Mouse (Mus musculus) cerebral cortex, adult 2 months (tissue): ENCODE measurements around the gene Mrpl20.

Experiments used
- WGBS: fragments of 180-500 bp; shearing (Covaris S2); methylation state at CpG from one replicate; pipeline ENCODE4 v1.1.7; 2018; 5-methylcytosine and 5-hydroxymethylcytosine counted together

The Mrpl20 gene

DNA sequence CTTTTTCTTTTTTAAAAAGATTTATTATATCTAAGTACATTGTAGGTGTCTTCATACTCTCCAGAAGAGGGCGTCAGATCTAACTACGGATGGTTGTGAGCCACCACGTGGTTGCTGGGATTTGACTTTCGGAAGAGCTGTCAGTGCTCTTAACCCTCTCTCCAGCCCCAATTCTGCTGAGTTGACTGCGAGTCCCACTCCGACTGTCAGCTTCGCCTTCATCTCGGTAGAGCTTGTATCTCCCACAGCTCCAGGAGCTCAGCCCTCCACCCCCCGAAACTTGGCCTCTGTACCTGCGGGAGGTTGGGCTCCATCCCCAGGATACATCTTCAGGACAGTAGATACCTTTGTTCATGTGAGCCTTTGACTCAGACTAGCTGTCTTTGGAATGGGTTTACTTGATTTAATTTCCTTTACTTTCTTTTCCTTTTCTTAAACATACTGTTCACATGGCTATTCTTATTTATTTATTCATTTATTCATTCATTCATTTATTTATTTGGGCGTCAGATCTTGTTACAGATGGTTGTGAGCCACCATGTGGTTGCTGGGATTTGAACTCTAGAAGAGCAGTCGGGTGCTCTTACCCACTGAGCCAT, at the start of gene Mrpl20:
Mrpl20 (plus strand) TSS at position 138 of the 599 bp plus-strand sequence.
- WGBS = 7% methylated on average over 12 of the region's 12 CpGs

DNA sequence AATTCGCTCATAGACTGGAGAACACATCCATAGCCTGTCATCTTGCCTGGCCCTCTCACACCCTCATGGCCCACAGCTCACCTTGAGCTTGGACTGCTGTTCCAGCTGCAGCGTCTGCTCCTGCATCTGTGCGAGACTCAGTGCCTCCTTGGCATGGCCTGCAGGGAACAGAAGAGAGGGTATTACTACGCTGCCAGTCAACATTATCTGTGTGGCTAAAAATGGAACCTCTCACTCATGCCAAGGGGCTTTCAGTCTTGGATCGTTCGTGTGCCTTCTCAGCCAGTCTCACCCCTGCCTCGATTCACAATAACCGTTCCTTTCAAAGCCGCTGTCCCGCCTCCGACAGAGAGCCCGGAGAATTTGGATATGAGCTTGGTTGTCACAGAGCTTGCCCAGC, 45.7 kb upstream of the Mrpl20 start:
- WGBS = 64% methylated on average over 12 of the region's 12 CpGs

DNA sequence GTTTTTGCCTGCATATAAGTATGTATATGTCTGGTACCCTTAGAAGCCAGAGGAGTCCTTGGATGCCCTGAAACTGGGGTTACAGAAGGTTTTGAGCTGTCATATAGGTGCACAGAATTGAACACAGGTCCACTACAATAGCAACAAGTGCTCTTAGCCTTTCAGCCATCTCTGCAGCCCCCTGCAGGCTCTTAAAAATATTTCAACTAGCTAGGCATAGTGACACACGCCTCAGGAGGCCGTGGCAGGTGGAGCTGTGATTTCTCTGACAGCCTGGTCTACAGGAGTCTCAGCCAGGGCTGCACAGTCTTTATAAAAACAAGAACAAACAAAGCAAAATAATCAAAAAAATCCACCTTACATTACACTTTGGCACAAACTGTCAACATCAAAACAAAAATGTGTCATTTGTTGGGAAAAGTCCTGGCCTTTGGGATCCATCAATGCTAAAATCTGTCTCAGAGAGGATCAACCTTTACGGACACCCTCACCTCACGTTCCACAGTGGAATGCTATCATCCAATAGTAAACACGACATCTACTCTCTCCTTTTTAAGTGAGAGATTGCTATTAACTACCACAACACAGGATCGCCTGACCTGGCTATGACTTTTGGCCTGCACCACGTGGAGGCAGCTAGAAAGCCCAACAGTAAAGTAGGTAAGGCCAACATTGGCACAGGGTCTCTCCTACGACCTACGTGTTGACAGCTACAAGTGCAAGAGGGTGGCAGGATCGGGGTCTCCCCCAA, 42.6 kb upstream of the Mrpl20 start:
- 2% methylated on average over 10 of the region's 10 CpGs for WGBS

GRCm38 (mm10) chr4:155760613-155761355, 41.9 kb upstream of the Mrpl20 start, which contains the start of gene Atad3a:
Gene Atad3a, minus strand, starts transcription at chr4:155761093.
- under 1% methylated on average over 68 of the region's 68 CpGs for WGBS

DNA sequence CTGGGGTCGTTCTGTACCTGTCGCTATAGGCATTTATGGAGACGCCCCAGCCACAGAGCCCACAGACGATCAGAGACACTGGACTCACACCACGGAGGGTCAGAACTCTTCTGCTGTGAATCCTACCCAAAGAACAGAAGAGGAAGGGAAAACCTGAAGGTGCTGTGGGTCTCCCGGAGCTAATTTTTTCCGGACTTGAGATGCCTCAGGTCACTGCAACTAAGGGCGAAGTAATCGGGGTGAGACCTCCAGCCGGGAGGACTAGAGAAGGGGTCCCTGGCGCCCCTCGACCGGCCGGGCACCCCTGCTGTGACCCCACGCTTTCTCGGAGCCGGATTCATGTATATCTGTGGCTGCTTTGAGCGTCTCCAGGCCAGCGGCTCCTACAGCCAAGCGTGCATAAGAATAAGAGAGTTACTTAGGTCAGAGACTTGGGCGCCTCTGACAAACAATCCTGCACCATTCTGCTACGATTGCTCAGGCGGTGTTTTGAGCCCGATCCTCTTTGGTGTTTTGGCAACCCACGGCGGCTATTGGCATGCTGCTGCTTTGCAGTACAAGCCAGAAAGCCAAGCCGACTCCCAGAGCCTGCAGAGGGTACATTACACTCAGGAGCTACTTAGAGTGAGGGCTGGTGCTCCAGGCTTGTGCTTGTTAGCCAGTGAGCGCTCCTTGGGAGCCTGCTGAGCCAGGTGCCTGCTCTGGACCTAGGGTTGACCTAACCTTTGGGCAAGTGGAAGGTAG, 41.1 kb upstream of the Mrpl20 start:
- WGBS = 2% methylated on average over 28 of the region's 28 CpGs

DNA sequence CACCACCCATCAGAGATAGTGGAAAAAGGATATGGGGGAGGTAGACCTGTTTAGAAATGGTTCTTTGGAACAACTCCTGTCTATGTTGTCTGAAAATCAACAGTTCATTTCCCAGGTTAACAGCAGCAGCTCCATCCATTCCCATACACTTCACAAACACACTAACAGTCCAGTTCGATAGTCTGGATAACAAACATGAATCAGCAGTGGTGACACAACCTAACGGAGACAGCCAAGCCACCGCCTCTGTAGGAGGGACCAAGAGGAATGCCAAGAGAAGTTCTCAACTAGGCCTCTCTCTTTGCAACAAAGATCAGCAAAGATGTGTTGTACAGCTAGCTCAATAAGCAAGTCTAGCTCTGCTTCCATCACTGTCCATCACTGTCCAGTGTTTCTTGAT, 40.3 kb upstream of the Mrpl20 start:
- 86% methylated on average over 3 of the region's 3 CpGs for WGBS

GRCm38 (mm10) chr4:155769496-155769879, 33.2 kb upstream of the Mrpl20 start:
- WGBS = 69% methylated on average over 5 of the region's 5 CpGs

DNA sequence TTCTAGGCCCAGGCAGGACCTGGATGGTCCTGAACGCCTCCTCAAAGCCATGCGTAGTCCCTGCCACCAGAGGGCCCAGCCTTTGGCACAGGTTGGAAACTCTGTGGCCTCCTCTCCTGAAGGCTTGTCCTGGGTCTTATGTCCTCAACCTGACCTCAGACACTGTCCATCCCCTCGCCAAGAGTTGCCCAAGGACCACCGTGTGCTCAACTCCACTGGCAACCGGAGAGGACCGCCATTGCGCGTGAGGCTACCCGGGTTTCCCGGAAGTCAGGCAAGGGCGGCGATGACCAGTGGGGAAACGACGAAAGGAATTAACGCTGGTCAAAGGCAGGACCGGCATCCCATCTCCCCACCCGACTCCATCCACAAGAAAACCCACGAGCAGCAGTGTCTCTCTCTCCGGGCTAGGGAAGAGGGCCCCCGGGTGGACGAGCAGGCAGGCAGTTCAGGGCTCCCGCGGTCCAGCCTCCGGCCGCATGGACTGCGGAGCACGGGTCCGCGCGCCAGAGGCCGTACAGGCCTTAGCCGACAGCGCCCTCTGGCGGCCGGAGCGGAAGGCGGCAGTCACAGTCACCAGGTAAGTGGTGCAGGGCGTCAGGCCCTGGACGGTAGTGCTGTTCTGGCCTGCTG, 32.7 kb upstream of the Mrpl20 start:
- WGBS = under 1% methylated on average over 39 of the region's 39 CpGs

DNA sequence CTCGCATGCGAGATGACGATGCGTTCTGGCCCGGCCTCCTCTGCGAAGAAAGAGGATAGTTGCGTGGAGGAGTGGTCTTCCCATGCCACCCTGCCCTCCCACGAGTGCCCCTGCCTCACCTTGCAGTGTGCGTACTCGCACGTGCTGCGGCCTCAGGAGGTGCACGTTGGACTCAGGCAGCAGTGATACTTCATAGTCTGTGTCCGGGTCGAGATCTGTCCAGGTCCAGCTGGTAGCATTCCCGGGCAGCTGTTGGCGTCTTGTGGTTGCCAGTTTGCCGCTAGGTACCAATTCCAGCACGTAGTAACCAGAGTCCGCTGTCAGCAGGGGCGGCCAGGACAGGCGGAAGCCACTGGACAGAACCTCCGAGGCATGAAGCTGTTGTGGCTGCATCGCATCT, 32.1 kb upstream of the Mrpl20 start:
- 33% methylated on average over 24 of the region's 24 CpGs for whole genome bisulfite sequencing

DNA sequence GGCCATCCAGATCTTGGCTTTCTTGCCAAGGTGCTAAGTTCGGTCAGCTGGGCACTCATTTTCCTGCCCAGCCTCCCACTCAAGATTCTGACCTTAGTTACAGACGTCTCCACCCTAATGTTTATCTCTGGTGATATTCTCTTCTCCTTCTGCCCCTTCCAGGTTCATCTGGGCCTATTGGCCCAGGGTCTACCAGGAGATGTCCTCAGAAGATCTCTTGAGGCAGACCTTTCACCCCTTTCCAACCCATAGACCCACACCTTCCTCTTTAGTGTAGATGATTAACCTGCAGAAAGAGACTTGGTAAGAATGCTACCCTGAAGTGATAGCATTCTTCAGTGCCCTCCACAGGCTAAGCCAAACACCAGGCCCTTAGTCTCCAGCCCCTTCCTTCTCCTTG, 31.0 kb upstream of the Mrpl20 start:
- 86% methylated on average over 2 of the region's 2 CpGs for WGBS

DNA sequence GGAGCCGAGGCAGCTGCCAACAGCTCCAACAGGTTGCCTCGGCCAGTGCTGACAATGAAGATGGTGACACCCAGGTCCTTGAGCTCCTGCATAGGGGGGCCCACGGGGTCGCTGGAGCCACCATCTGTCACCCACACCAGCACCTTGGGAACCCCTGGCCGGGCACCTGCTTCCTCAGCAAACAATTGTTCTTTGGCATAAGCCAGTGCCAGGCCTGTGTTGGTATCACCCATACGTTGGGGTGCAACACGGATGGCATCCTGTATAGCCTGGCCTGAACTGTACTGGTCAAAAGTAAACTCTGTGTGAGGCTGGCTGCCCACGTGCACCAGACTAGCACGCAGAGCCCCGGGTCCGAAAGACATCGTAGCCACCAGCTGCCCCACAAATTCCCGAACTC, 29.9 kb upstream of the Mrpl20 start:
- WGBS = 76% methylated on average over 13 of the region's 13 CpGs

- 54% methylated on average over 5 of the region's 5 CpGs for WGBS
These were observed 29.2 kb upstream of the Mrpl20 start for GRCm38 (mm10) chr4:155773335-155774078.

DNA sequence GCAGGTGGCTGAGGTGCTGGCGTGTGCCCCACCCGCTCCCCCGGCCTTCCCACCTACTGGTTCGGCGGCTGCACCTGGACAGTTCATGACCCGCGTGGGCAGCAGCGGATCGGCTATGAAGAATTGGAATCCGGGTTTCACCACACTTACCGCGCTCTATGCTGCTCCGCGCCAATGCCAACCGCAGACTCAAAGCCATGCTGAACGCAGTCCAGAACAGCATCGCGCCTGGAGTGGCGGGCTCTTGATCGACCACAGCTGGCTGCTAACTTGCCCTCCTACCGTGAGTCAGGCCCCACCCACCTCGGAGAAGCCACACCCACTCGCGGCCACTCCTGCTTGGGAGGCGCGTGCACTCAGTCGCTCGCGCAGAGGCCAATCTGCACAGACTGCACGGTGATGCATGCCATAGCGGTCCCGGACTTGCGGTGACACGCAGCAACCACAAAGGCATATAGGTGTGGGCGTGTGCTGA, 28.4 kb upstream of the Mrpl20 start, which contains the start of gene Vwa1:
Vwa1 (minus strand) TSS at position 419 of the 475 bp plus-strand sequence.
- WGBS = 1% methylated on average over 35 of the region's 35 CpGs

- 10% methylated on average over 9 of the region's 9 CpGs for WGBS
These were observed 27.5 kb upstream of the Mrpl20 start for GRCm38 (mm10) chr4:155774971-155775740.

DNA sequence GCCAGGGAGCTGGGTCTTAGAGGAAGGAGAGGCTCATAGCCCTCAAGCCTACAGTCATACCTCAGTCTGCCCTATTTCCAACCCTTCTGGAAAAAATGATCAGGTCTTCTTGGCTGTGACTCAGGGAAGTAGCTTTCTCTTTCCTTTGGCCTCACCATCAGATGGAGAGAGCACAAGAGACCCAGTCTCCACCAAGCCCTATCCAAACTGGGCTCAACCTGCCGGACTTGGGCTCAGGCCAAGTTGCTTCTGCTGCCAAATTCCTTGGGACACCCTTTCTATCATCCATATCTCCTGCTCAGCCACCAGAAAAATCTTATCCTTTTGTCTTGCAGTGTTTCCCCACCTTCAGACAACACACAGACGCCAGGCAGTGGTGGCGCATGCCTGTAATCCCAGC, 26.8 kb upstream of the Mrpl20 start:
- WGBS = 70% methylated on average over 3 of the region's 3 CpGs

DNA sequence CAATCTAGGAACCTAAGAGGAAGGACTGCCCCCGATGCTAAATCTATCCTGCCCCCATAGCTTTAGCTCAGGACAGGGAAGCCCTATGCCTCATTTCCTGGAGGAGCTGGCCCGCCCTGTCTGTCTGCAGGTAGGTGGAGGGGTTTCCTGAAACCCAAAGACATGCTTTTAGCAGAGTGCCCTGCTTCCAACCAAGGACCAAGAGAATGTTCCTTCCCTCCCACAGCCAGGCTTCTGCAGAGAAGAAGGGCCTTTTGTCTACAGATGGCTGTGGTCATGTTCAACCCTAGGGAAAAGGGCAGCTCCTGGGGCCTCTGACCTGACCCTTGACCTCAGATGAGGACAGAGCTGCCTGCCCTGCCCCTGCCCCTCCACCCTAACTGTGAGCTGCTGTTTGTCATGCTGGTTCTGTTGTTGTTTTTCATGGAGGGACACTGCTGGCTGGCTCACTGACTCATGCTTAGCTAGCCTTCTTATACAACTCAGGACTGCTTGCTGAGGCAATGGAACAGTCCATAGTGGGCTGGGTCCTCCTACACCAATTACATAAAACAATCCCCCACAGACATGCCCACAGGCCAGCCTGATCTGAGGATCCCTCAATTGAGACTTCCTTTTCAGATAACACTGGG, 25.9 kb upstream of the Mrpl20 start:
- WGBS = 61% methylated on average over 2 of the region's 2 CpGs

GRCm38 (mm10) chr4:155777816-155778215, 24.9 kb upstream of the Mrpl20 start:
- 75% methylated on average over 2 of the region's 2 CpGs for WGBS

DNA sequence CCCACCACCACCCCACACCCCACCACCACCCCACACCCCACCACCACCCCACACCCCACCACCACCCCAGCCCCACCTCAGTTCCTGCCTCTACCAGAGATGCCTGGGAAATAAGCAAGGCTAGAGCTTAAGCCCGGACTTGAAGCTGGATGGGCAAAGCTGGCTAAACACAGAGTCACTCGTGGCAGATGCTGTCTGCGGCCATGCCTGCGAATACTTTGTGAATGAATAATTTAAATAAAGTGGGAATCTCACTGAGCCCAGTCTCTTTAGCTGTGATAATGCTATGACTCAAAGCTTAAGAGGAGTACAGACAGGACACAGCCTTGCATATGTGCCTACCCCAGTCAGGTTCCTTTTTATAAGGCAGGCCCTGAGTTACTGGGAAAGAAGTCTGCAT, 23.2 kb upstream of the Mrpl20 start:
- WGBS = 62% methylated on average over 4 of the region's 4 CpGs

DNA sequence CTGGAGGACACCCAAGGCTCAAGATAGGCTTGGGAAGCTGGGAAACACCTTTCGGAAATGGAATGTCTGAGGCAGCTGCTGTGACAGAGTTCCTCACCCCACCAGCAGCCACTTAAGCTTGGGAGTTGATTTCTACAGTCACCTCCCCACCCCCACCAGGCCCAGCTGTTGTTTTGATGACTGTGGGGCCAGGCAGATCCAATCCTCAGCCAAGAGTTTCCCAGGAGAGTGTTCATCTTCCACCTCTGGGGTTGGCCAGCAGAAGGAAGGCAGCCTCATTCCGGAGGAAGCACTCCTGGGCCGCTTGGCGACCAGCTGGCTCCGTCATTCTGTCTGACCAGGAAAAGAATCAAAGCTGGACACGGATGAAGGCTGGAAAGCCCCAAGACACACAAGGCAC, 21.8 kb upstream of the Mrpl20 start:
- 43% methylated on average over 6 of the region's 6 CpGs for WGBS
